Mouse (Mus musculus): ENCODE measurements at regions not wholly inside any gene's neighbourhood (a gene's known extent, or its start where the extent isn't known, plus 50 kb on each side); places are given as distances from the start of the nearest gene placed in this dataset.
A peak's percentile ranks its signal among the peaks of the same experiment; 100 is the strongest.

- DNase-seq, result no peak
These were observed 427.2 kb upstream of the Ubash3b start for GRCm38 (mm10) chr9:41588466-41589425.

- no peak for DNase-seq
These were observed 426.3 kb upstream of the Ubash3b start for GRCm38 (mm10) chr9:41587762-41588161.

- no peak for DNase-seq
These were observed 425.6 kb upstream of the Ubash3b start for GRCm38 (mm10) chr9:41586966-41587570.

- DNase-seq, result no peak
These were observed 424.8 kb upstream of the Ubash3b start for GRCm38 (mm10) chr9:41586291-41586690.

- DNase-seq, result no peak
These were observed 424.3 kb upstream of the Ubash3b start for GRCm38 (mm10) chr9:41585771-41586170.

- no peak for DNase-seq
These were observed 423.5 kb upstream of the Ubash3b start for GRCm38 (mm10) chr9:41585012-41585411.

- peak; percentile 18 for DNase-seq
These were observed 422.3 kb upstream of the Ubash3b start for GRCm38 (mm10) chr9:41583711-41584329.

- DNase-seq, result no peak
These were observed 421.8 kb upstream of the Ubash3b start for GRCm38 (mm10) chr9:41583276-41583675.

GRCm38 (mm10) chr9:41582711-41583236 lies 421.3 kb upstream of the Ubash3b start:
- DNase-seq, result no peak

GRCm38 (mm10) chr9:41582171-41582570 lies 420.7 kb upstream of the Ubash3b start:
- DNase-seq, result no peak

- no peak for DNase-seq
These were observed 420.2 kb upstream of the Ubash3b start for GRCm38 (mm10) chr9:41581741-41582140.

- peak; percentile 50 for DNase-seq
These were observed 419.7 kb upstream of the Ubash3b start for GRCm38 (mm10) chr9:41581152-41581551.

GRCm38 (mm10) chr9:41580611-41581041 lies 419.1 kb upstream of the Ubash3b start:
- peak; percentile 53 for DNase-seq

GRCm38 (mm10) chr9:41580067-41580466 lies 418.6 kb upstream of the Ubash3b start:
- peak; percentile 20 for DNase-seq

- peak; percentile 26 for DNase-seq
These were observed 417.9 kb upstream of the Ubash3b start for GRCm38 (mm10) chr9:41579107-41580014.

GRCm38 (mm10) chr9:41578221-41579106 lies 417.0 kb upstream of the Ubash3b start:
- DNase-seq, result no peak

- no peak for DNase-seq
These were observed 416.3 kb upstream of the Ubash3b start for GRCm38 (mm10) chr9:41577760-41578159.

- no peak for DNase-seq
These were observed 414.3 kb upstream of the Ubash3b start for GRCm38 (mm10) chr9:41575826-41576225.

GRCm38 (mm10) chr9:41570262-41570661 lies 408.8 kb upstream of the Ubash3b start:
- DNase-seq, result no peak

- DNase-seq, result no peak
These were observed 405.0 kb upstream of the Ubash3b start for GRCm38 (mm10) chr9:41566496-41566895.

GRCm38 (mm10) chr9:41565784-41566183 lies 404.3 kb upstream of the Ubash3b start:
- no peak for DNase-seq
